Mouse (Mus musculus) right cerebral cortex, postnatal 36 days (tissue): ENCODE data around the gene Gm11116.
"Not testable (repeated sequence)": the region's sequence is repeated elsewhere in the genome, so short reads cannot be mapped to it uniquely, and the experiment has no call there.

Experiments used
- DNase-seq, 2 experiments: peaks; one replicate each; pipeline ENCODE4 v3.0.0; 2022; ENCODE audit warnings: low spot score in 2 of 2, mixed read lengths in 1 of 2

The Gm11116 gene

GRCm38 (mm10) chr5:88111430-88111829 lies at the start of gene Gm11116:
Gene Gm11116 (minus strand): TSS chr5:88111530.
- DNase-seq: no peak

- DNase-seq: no peak
Observed at GRCm38 (mm10) chr5:88153999-88154398, 42.7 kb upstream of the Gm11116 start, which contains the start of gene Gm11115. Gene Gm11115 (minus strand): TSS chr5:88154099.

- DNase-seq: not testable (repeated sequence)
Observed at GRCm38 (mm10) chr5:88086256-88086655, 25.1 kb downstream of the Gm11116 start, which contains the start of gene Smr2. Gene Smr2 (plus strand): TSS chr5:88086556.
